Mouse (Mus musculus) heart, embryonic 16.5 days (tissue): Measurements from ENCODE around the gene Hsdl2. TPM values are rescaled to one million over a fixed set of nuclear protein-coding genes. Genes with fewer than 3 reads are reported as not detected.

Experiments
- ATAC-seq: fragments of 200-750 bp; cut with Nextera tagmentation; replicated peaks from 2 replicates; pipeline ENCODE4 v1.8.0; 2017; ENCODE audit warnings: moderate number of reproducible peaks; ENCODE audit not compliant: insufficient read depth, low FRiP score; ENCODE audit errors: extremely low read depth
- H3K27ac ChIP-seq: fragments of 300-500 bp; sonication (generic); 2 replicates; pipeline ENCODE4 v1.5.1; 2014; ENCODE audit warnings: mild to moderate bottlenecking, low read length, control low read depth, moderate library complexity
- H3K27me3 ChIP-seq: fragments of 300-500 bp; sonication (generic); 2 replicates; pipeline ENCODE4 v1.6.1; 2014; ENCODE audit warnings: low read length, mixed read lengths; ENCODE audit not compliant: control insufficient read depth, insufficient read depth
- H3K36me3 ChIP-seq: fragments of 300-500 bp; sonication (generic); 2 replicates; pipeline ENCODE4 v1.6.1; 2014; ENCODE audit not compliant: control insufficient read depth, insufficient read depth
- H3K4me1 ChIP-seq: fragments of 300-500 bp; sonication (generic); 2 replicates; pipeline ENCODE4 v1.6.1; 2014; ENCODE audit warnings: low read length, mixed read lengths; ENCODE audit not compliant: control insufficient read depth, insufficient read depth
- H3K4me2 ChIP-seq: fragments of 300-500 bp; sonication (generic); 2 replicates; pipeline ENCODE4 v1.6.1; 2014; ENCODE audit warnings: low read depth, mild to moderate bottlenecking, control low read depth, low read length
- H3K4me3 ChIP-seq: fragments of 300-500 bp; sonication (generic); 2 replicates; pipeline ENCODE4 v1.5.1; 2014; ENCODE audit warnings: mild to moderate bottlenecking, control low read depth, low read length
- H3K9ac ChIP-seq: fragments of 300-500 bp; sonication (generic); 2 replicates; pipeline ENCODE4 v1.6.1; 2014; ENCODE audit warnings: low read length, control low read depth
- H3K9me3 ChIP-seq: fragments of 300-500 bp; sonication (generic); replicated peaks from 2 replicates; pipeline ENCODE4 v1.6.1; 2016; ENCODE audit warnings: low read length; ENCODE audit not compliant: control insufficient read depth
- WGBS: fragments of 180-500 bp; shearing (Covaris S2); extraction: QIAGEN DNeasy Blood & Tissue Kit; methylation state at CpG from one replicate; pipeline ENCODE4 v1.1.7; 2014; 5-methylcytosine and 5-hydroxymethylcytosine counted together
- polyA plus RNA-seq: library from polyadenylated mRNA; unstranded; fragments of >200 nt; fragmentation: Nextera tagmentation; extraction: Ambion mirVana; gene quantifications from 2 replicates; pipeline ENCODE4 v1.2.1, GENCODE M21; 2015

Hsdl2 gene
- polyA plus RNA-seq, 1 experiment from 2014 or later, result 88.0 TPM

DNA sequence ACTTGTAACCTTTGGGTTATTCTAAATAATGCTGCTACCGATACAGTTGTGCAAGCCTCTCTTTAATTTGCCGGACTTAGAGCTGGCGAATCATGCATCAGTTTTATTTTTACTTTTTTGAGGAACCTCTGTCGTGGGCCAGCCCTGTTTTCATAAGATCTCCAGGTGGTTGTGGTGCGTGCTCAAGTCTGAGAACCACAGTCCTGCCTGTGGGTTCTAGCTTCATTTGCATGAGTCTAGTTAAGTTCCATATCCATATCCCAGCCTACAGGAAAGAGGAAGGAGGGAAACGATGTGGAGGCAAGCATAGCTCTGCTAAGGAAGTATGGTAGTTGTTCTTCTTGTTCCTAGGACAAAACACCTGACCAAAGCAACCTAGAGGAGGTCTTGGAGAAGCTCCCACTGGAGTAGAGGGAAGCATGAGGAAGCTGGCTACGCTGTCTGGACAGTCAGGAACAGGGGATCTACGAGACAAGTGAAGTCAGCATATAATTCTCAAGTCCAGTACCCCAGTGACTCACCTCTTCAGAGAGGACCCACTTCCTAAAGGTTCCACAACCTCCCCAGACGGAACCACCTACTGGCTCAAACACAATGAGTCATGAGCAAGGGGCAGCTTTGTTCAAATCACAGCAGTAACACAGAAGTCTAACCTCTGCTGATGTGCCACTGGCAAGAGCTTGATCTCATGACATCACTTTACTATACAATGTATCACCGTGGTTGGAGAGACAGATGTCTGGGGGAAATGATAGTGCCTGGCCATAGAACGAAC is 6.0 kb upstream of the Hsdl2 start:
- Histone ChIP-seq H3K9ac (no peak overlapping the region), H3K4me1 (peaks cover 3% of the 10 kb centered on the region; the same call in 1 of the 2 replicates), H3K4me2 (no peak overlapping the region), H3K27ac (no peak overlapping the region), H3K4me3 (no peak overlapping the region), H3K36me3 (no peaks in the 10 kb centered on the region), H3K27me3 (no peaks in the 10 kb centered on the region), H3K9me3 (no peaks in the 10 kb centered on the region)
- 71% methylated on average over 11 of the region's 11 CpGs for WGBS
- no peak for ATAC-seq

DNA sequence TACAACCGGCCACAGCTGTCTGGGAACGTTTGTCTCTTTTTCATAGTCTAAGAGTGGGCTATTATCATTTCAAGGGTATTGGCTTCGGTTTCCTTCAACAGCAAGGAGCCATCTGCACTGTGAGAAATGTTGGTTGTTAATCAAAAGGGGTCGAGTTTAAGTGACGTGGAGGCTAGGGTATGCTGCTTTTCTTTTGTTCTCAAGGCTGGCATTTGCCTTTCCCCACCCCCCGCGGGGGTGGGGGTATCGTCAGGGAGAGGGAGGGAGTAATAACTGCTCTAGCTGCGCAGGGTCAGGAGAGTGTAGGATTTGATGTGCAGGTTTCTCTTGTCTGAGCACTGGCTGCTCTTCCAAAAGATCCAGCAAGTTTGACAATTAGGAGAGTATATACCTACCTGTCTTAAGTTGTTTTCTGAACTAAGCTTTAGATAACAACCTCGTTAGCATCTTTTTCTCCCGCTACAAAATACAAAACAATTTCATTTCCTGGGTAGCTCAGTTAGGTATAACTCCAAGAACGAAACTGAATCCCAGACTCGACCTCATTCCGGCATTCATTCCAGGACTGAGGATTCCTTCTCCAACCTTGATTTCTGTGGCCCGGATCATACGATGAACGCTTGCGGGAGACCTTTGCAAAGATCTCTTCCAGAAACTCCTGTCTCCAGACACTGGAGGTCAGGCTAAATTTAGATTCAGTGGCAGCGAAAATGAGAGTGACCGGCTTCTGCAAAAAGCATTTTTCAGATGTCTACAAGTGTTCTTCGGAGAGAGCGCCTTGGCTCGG is 675 bp upstream of the Hsdl2 start:
- Histone ChIP-seq H3K4me2 (peak overlapping the region; percentile 83), H3K36me3 (no peaks in the 10 kb centered on the region), H3K4me3 (peak overlapping the region; percentile 64), H3K27ac (peak overlapping the region; percentile 95), H3K4me1 (peaks cover 15% of the 10 kb centered on the region; the same call in 1 of the 2 replicates), H3K9ac (peak overlapping the region; percentile 82), H3K9me3 (no peaks in the 10 kb centered on the region), H3K27me3 (no peaks in the 10 kb centered on the region)
- ATAC-seq, result peak; percentile 43; the same call in 1 of the 2 replicates
- WGBS, result under 1% methylated on average over 23 of the region's 23 CpGs

DNA sequence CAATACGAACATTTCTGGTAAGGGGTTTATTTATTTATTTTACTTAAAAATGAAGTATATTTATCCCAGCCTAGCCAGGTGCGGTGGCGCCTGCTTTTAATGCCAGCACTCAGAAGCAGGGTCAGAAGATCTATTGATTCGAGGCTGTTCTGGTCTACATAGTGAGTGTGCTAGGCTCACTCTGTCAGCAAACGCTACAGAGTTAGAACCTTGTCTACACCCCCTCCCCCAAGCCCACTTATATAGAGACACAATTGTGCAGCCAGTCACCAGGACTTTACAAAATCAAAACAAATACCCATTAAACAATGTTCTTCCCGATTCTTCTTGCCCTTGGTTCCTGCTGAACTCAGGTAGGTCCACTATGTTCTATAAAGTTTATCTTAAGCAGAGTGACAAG is 823 bp downstream of the Hsdl2 start:
- Histone ChIP-seq H3K4me2 (peak overlapping the region; percentile 83), H3K36me3 (no peaks in the 10 kb centered on the region), H3K4me1 (peaks cover 17% of the 10 kb centered on the region; the same call in 1 of the 2 replicates), H3K4me3 (peak overlapping the region; percentile 64), H3K9ac (peak overlapping the region; percentile 75), H3K9me3 (no peaks in the 10 kb centered on the region), H3K27me3 (no peaks in the 10 kb centered on the region), H3K27ac (peak overlapping the region; percentile 23; the same call in 1 of the 2 replicates)
- 18% methylated on average over 6 of the region's 6 CpGs for WGBS
- ATAC-seq, result no peak

DNA sequence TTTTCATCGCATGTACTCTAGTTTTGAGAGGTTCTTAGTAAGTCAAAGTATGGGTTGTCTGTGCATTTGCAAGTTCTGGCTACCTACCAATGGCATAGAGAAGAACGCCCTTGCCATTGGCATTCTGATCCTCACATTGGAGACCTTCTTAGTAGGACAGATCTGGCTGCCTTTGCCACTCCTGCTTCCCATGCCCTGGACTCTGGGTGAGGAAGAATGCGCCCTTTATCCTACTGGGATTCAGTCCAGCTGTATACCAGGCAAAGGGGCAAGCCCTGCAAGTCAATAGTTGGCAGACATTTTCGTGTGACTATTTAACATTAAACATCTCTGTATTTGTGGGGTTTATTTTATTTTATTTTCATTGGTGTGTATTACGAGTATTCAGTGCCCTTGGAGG is 3.7 kb downstream of the Hsdl2 start:
- no peaks in the 10 kb centered on the region for H3K27me3 ChIP-seq
- no peak overlapping the region for H3K4me3 ChIP-seq
- H3K4me1 ChIP-seq, result peaks cover 22% of the 10 kb centered on the region; the same call in 1 of the 2 replicates
- no peaks in the 10 kb centered on the region for H3K36me3 ChIP-seq
- 63% methylated on average over 5 of the region's 5 CpGs for WGBS
- ATAC-seq, result no peak
- H3K9ac ChIP-seq, result no peak overlapping the region
- H3K4me2 ChIP-seq, result peak overlapping the region; percentile 48
- H3K9me3 ChIP-seq, result no peaks in the 10 kb centered on the region
- H3K27ac ChIP-seq, result peak overlapping the region; percentile 74

DNA sequence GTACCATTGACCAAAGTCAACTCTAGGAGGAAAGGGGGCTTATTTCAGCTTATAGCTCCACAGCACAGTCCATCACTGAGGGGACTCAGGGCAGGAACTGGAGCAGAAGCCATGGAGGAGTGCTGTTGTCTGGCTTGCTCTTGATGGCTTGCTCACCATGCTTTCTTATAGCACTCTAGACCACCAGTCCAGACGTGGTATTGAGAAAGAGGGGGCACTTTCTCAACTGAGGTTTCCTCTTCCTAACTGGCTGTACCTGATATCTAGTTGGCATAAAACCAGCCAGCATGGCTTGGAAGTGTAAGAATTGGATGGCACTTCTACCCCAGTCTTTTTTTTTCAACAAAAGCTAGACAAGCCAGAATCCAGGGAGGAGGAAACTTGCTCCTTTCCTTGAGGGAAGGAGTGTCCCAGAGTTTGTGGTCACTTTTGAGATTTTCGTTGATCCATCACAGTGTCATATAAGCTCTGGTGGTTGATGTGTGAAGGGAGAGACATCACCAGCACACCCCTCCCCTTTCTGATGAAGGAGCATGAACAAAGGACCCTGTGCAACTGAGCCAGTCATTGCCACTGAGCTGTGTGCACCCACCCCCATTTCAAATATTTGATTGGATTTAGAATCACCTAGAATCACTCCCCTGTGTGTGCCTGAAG is 6.0 kb downstream of the Hsdl2 start:
- Histone ChIP-seq H3K27me3 (no peaks in the 10 kb centered on the region), H3K9me3 (no peaks in the 10 kb centered on the region), H3K4me1 (peaks cover 14% of the 10 kb centered on the region; the same call in 1 of the 2 replicates), H3K9ac (no peak overlapping the region), H3K36me3 (no peaks in the 10 kb centered on the region), H3K27ac (peak overlapping the region; percentile 21), H3K4me2 (no peak overlapping the region), H3K4me3 (no peak overlapping the region)
- no peak for ATAC-seq
- WGBS, result 57% methylated on average over 2 of the region's 2 CpGs

DNA sequence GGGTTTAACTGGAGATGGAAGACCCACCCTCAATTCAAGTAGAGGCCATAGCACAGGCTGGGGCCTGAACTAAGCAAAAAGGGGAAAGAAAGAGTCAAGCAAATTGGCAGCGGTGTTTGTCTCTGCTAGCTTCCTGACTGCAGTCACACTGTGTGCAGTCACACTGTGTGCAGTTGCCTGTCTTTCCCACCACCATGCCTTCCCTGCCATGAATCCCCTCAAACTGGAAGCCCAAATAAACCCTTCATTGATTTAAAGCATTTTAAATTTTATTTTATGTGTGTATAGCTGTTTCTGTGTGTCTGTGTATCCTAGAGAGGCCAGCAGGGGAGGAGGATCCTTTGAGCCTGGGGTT is 6.5 kb downstream of the Hsdl2 start:
- H3K9me3 ChIP-seq, result no peaks in the 10 kb centered on the region
- no peaks in the 10 kb centered on the region for H3K36me3 ChIP-seq
- WGBS, result 90% methylated on average over 1 of the region's 1 CpGs
- no peak overlapping the region for H3K27ac ChIP-seq
- no peak overlapping the region for H3K4me3 ChIP-seq
- H3K9ac ChIP-seq, result no peak overlapping the region
- no peak overlapping the region for H3K4me2 ChIP-seq
- ATAC-seq, result no peak
- peaks cover 12% of the 10 kb centered on the region; the same call in 1 of the 2 replicates for H3K4me1 ChIP-seq
- H3K27me3 ChIP-seq, result no peaks in the 10 kb centered on the region

DNA sequence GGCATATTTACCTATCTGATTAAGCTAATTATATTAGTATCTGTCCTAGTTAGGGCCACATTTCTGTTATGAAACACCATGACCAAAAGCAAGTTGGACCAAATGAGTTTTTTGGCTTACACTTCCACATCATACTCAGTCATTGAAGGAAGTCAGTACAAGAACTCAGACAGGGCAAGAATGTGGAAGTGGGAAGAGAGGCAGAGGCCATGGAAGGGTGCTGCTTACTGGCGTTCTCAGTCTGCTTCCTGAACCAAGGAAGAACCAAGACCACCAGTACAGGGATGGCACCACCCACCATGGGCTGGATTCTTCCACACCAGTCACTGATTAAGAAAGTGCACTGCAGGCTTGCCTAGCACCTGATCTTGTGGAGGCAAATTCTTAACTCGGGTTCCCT is 13.3 kb downstream of the Hsdl2 start:
- no peaks in the 10 kb centered on the region for H3K9me3 ChIP-seq
- H3K27me3 ChIP-seq, result no peaks in the 10 kb centered on the region
- H3K4me1 ChIP-seq, result no peaks in the 10 kb centered on the region
- no peak overlapping the region for H3K9ac ChIP-seq
- H3K27ac ChIP-seq, result no peak overlapping the region
- ATAC-seq, result no peak
- 66% methylated on average over 2 of the region's 2 CpGs for WGBS
- H3K36me3 ChIP-seq, result peaks cover 12% of the 10 kb centered on the region
- H3K4me3 ChIP-seq, result no peak overlapping the region
- H3K4me2 ChIP-seq, result no peak overlapping the region

DNA sequence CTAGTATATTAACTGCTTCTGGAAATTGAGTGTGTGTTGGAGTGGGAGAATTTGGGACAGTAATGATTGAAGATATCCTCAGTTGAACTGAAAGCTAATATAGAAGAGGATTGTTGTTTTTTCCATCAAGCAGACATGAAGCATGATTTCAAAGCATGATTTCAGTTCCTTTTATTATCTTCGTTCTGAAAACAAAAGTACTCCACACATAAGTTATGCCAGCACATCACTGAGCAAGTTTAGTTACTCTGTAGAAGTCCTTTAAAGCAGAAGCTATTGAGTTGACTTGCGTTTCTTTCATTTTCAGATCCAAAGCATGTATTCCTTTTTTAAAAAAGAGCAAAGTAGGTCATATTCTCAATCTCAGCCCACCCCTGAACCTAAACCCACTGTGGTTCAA is 15.2 kb downstream of the Hsdl2 start:
- no peak for ATAC-seq
- Histone ChIP-seq H3K27me3 (no peaks in the 10 kb centered on the region), H3K9me3 (no peaks in the 10 kb centered on the region)

More for the DNA sequence above, 15.2 kb downstream of the Hsdl2 start:
- Histone ChIP-seq H3K27ac (no peak overlapping the region), H3K4me3 (no peak overlapping the region), H3K9ac (no peak overlapping the region), H3K36me3 (peaks cover 12% of the 10 kb centered on the region), H3K4me1 (no peaks in the 10 kb centered on the region), H3K4me2 (no peak overlapping the region)
- WGBS, result 88% methylated on average over 2 of the region's 2 CpGs
